Mouse (Mus musculus): Measurements from ENCODE around the gene Atp7a.
"Not testable (repeated sequence)": the region's sequence is repeated elsewhere in the genome, so short reads cannot be mapped to it uniquely, and the experiment has no call there.

Atp7a gene

DNA sequence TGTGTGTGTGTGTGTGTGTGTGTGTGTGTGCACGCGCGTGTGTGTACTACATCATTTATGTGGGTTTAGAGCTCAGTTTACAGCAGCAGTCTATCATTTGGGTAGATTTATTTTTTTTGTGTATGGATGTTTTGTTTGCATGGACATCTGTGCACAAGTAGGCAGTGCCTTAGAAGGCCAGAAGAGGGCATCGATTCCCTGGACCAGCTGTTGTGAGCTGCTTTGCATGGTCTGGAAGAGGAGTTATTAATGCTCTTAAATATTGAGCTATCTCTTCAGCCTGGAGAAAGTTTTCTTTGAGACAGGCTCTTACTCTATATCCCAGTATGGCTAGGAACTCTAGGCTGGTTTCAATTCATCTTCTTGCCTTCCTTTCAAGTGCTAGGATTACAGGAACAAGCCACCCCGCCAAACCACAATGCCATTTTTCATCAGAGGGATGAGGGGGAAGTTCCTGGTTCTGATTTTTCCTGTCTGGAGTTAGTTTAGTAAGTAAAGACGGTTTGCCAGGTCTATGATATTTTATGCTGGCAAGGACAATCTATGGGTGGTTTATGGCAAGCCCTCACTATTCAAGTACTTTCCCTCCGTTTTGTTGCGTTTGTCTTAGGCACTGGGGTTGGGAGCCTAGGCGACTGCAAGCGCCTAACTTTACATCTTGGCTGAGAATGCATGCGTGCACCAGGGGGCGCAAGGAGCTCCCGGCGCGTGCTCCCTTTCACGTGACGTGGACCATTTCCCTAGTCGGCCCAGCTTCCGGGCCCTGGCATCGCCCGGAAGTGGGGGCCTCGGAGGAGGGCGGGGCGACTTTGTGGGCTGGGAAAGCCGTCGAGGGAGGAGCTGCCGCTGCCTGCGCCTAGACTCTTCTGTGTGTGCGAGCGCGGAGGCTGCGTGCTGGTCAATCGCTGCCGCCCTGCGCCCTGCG lies at the start of gene Atp7a:
Gene Atp7a, plus strand, starts transcription at position 859 of the 925 bp plus-strand sequence.
- peak; percentile 87 to 89 for DNase-seq (ENCODE audit: low spot score in 2 of 2)

DNA sequence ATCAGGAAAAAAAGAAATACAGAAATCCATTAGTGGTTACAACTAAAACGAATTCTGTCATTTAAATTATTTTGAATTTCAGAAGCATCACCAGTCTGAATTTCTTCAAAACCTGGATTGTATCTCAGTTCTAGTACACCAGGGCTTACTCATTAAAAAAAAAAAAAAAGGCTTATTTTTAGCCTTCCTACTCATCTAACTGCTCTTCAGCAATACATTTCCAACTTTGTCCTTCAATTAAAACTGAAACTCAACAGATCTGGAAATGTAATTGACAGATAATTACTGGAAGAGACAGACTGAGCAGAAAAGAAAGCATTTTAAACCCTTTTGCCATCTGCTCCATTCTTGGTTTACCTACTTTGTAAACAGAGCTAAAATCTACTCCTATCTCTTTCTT lies 25.5 kb upstream of the Atp7a start:
- no peak for DNase-seq (ENCODE audit: low spot score in 2 of 2)

DNA sequence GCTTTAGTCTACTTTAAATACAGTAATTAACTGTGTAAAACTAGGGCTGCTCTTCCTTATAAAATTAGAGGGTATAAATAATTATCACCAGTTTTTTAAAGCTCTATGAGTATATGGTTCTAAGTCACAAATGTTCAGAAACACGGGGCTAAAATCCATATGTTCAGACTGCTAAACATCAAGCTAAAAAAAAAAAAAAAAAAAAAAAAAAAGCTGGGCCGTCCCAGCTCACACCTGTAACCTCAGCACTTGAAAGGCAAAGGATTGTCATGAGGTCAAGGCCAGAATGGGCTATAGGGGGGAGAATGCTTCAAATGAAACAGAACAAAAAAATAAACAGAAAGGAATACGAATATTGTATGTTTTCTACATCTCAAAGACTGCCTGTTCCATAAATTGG lies 16.3 kb upstream of the Atp7a start:
- no peak for DNase-seq (ENCODE audit: low spot score in 2 of 2)

DNA sequence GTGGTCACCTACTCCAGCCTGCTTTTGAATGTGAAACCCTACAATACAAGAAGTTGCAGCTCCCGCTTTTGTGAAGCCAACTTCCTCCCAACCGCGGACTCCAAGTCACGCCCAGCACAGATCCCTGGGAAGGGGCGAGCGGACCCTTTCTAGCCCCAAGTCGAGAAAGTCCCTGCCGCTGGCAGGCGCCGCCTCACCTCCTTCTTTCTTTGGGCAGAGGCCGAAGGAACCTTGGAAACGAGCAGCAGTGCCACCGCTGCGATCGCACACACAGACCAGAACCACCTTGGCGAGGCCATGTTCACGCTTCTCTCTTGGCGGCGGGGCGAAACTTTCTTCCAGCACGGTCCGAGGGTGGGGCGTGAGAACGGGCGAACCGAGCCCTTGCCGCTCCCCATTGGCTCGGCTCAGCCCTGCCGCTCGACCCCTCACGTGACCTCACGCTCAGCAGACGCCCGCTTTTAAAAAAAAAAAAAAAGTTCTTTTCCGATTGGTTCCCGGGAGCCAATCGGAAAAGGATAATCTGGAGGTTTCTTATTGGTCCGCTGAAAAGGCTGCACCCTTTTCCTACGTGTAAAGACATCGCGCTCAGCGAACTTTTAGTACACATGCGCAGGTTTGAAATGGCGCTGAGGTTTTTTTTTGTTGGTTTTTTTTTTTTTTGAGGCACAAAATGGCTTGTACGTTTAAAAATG lies 15.5 kb upstream of the Atp7a start, which contains the start of gene Magt1:
Gene Magt1, minus strand, starts transcription at position 442 of the 695 bp plus-strand sequence.
- peak; percentile 85 to 88 for DNase-seq (ENCODE audit: low spot score in 2 of 2)

DNA sequence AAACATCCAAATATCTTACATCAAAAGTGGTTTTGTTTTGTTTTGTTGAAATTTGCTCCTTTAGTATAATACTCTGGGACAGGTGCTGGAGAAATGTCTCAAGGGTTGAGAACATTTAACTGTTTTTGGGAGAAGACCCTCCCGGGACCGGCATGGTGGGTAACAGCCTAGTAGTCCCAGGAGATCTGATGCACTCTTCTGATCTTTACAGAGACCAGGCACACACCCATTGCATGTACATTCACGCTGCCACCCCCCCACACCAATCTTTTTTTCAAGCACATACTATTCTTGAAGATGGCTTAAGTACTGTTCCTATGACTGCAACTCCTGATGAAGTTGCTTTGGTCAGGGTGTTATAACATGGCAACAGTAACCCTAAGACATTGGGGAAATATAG lies 14.5 kb upstream of the Atp7a start:
- DNase-seq (ENCODE audit: low spot score in 2 of 2), result no peak

DNA sequence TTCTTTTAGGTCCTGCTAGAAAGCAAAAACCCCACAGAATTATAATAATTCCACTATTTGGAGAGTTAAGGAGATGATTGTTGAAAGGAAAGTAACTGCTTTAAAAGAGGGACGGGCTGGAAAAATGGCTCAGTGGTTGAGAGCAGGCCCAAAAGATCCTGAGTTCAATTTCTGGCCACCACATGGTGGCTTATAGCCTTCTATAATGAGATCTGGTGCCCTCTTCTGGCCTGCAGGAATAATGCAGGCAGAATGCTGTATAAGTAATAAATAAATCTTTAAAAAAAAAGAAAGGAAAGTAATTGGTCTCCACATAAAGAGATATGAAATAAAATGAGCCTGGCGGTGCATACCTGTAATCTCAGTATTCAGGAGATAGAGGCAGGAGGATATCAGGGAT lies 13.9 kb upstream of the Atp7a start:
- DNase-seq (ENCODE audit: low spot score in 2 of 2), result peak; percentile 13 to 22

DNA sequence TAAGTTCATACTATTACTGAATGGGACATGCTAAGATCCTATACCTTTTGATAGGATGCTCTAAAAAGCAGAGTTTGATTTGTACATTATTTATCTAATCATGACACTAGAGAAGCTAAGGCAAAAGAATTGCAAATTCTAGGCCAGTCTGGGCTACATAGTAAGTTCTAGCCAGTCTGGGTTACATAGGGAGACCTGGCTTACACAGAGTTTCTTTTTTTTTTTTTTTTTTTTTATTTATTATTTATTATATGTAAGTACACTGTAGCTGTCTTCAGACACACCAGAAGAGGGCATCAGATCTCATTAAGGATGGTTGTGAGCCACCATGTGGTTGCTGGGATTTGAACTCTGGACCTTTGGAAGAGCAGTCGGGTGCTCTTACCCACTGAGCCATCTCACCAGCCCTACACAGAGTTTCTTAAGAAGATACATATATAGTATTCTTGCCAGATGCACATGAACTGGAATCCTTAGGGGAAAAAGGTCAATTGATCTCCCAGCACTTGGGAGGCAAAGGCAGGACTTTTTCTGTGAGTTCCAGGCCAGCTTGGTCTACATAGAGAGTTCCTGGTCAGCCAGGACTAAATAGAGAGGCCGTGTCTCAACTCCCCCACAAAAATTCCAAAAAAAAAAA lies 12.2 kb upstream of the Atp7a start:
- not testable (repeated sequence) for DNase-seq (ENCODE audit: low spot score in 2 of 2)

DNA sequence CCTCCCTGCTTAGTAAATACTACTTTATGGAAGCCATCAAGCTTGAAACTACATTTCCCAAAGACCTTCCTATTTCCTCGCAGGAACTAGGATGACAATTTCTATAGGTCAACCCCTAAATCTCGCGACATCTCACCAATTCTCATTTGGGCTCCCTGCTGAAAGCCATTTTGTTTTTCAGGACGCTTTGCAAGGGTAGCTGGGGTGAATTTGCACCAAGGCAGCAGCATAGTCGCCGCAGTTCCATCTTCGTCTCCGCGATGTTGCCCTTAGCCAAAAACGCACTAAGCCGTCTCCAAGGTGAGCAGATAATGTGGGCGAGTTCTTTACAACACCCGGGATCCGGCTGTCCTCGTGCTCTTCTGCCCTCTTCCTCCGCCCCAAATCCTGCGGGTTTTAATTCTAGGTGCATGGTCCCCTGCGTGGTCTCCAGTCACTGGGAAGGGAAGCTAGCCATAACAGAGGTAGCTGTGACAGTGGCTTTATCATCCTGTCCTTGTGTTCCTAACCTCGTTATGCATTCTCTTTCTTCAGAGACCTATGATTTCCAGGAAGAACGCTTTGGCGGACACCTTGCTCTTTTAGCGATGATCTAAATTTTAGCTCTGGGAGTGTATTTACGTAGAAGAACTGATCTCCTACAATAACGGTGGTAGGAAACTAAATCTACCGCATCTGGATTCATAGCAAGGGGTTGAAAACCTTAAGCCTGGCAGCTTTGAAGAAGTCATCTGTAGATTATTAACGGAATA lies 11.3 kb upstream of the Atp7a start, which contains the start of gene Cox7b:
Gene Cox7b, plus strand, starts transcription at position 130 of the 752 bp plus-strand sequence.
- DNase-seq (ENCODE audit: low spot score in 2 of 2), result peak; percentile 81 to 84

DNA sequence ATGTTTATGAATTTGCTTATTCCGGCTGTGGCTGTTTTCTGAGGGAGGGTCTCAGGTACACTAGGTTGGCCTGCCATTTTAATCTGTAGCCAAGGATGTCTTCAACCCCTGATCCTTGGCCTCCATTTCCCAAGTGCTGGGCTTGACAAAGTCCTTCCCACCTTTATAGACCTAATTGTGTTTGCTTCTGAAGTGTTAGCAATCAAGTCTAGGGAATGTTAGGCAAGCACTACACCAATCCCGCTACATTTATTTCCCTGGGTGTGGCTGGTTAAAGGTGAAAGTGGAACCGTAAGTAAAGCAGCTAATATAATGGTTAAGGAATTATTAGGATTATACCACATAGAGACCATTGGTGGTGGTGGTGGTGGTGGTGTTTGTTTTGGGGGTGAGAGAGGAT lies 10.0 kb upstream of the Atp7a start:
- no peak for DNase-seq (ENCODE audit: low spot score in 2 of 2)

DNA sequence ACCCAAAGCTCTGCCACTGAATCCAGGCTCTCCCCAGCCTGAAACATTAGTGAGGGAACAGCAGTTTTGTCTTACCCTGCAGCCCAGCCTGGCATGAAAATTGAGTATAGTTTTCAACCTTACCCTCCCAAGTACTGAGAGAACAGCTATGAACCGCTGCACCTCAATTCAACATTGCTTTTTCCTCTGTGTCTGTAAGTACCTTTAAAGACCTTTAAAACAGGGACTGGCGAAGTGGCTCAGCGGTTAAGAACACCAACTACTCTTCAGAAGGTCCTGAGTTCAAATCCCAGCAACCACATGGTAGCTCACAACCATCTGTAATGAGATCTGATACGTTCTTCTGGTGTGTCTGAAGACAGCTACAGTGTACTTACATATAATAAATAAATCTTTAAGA lies 9.6 kb upstream of the Atp7a start:
- no peak for DNase-seq (ENCODE audit: low spot score in 2 of 2)

DNA sequence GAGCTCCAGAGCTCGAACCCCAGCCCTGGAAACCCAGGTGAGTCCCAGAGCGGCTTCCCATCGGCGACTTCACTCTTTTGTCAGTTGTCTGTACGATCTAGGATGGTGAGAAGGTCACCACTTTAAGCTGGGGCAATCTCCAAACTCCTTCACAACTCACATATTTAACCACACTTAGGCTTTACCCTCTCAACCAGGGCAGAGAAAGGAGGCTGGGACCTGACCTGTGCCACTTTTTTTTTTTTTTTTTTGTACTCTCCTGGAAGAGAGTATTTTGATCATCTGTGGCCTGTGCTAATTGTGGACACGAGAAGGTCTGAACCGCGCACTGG lies 233 bp downstream of the Atp7a start:
- DNase-seq (ENCODE audit: low spot score in 2 of 2), result no peak

DNA sequence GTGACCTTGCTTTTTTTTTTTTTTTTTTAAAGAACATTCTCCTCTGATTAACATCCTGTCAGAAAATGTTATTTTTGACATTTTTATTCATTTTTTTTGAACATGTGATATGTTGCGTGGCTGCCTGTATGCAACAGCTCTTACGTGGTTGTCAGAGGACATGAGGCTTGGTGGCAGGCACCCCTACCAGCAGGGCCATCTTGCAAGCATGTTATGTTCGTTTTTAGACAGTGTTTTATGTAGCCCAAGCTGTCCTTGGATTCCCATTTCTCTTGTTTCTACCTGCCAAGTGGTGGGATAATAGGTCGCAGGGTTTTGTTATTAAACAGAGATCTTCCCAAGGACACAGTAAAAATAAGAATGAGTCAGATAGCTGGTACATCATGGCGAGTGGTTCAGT lies 3.1 kb downstream of the Atp7a start:
- no peak for DNase-seq (ENCODE audit: low spot score in 2 of 2)

DNA sequence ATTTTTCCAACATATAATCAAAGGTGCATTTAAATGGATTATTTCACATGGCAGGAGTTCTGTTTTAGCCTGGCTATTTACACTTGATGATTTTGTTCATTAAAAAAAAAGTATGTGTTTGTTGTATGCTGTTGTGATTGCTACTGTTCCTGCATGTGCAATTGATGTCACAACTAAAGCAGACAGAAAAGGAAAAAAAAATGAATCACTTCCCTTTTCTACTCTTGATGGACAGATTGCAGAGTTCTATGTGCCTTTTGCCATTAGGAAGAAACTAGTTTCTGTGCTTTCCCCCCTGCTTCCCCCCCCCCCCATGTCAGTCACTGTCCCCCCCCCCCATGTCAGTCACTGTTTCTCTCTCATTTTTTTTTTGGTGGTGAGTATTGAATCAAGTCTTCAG lies 4.0 kb downstream of the Atp7a start:
- DNase-seq (ENCODE audit: low spot score in 2 of 2), result no peak

DNA sequence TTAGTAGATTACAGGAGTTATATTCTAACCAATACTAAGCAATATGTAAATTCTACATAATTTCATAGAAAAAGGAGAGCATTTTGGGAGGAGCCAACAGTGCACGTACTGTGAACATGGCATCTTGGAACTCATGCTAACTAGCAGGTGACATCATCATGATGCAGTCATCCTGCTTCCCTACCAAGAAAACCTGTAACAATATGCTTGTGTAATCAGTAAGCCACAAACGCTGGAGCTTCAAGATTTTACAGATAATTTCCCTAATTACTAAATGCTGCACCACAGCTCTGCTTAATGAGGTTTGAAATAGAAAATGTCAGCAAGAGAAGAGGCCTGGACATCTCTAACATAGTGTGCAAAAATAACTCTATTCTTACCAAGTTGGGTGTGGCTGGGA lies 8.7 kb downstream of the Atp7a start:
- no peak for DNase-seq (ENCODE audit: low spot score in 2 of 2)

DNA sequence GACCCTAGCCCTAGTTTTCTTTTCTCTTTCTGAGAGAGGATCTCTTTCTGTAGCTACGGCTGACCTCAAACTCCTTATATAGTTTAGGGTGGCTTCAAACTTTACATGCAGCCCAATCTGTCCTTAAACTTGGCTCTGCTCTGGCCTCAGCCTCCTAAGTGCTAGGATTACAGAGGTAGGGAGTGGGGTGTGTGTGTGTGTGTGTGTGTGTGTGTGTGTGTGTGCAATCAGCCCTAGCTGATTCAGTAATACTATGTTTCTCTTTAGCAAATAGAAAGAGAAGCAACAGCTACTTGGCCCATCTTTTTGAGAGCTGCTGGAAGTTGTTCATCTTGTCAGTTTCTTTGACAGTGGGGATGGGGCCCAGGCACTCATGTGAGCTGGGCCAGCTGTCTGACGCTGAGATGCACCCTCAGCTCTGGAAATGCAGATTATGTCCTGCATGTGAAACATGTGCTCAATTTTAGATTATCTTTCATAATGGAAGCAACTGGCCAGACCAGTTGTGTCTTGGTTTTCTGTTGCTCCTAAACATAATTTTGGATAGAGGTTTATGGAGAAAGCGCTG lies 10.2 kb downstream of the Atp7a start:
- DNase-seq (ENCODE audit: low spot score in 2 of 2), result no peak

DNA sequence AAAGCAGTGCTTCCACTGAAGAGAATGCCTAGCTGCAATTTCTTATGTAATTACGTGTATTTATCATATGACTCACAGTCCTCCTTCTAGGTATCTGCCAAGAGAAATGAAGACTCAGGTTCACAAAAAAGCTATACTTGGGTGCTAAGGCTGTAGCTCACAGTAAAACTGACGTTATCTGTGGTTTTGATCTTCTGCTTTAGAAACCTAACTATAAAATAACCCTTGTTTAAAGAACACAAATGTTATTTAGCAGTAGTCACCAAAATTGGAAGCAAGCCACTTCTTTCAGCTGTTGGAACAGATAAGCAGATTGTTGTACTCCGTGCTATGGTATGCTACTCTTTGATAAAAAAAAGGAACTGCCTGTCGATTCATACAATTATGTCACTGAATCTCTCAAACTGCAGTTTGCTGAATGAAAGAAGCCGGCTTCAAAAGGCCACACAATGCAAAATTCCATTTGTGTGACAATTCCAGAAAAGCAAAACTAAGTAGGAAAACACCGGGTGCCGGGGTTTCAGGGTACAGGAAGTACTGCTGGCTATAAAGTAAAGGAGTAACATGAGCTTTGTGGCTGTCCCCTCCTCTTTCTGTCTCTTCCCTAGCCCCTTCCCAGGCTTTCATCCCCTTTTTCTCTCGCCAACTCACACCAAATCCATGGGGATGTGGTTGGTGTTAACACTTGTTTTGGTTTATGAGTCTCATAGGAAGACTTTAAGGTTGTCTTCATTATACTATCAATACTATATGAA lies 17.0 kb downstream of the Atp7a start:
- peak; percentile 26 to 31 for DNase-seq (ENCODE audit: low spot score in 2 of 2)

DNA sequence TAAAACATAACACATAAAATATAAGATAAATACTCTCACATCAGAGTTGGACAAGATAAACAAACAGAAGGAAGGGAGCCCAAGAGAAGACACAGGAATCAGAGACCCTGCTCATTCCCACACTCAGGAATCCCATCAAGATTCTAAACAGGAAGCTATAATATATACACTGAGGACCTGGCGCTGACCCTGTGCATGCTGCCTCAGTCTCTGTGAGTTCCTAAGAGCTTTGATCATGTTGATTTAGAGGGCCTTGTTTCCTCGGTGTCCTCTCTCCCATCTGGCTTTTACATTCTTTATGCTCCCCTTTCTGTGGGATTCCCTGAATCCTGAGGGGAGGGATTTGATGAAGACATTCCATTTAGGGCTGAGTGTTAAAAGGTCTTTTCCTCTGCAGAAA lies 18.4 kb downstream of the Atp7a start:
- DNase-seq (ENCODE audit: low spot score in 2 of 2), result no peak

DNA sequence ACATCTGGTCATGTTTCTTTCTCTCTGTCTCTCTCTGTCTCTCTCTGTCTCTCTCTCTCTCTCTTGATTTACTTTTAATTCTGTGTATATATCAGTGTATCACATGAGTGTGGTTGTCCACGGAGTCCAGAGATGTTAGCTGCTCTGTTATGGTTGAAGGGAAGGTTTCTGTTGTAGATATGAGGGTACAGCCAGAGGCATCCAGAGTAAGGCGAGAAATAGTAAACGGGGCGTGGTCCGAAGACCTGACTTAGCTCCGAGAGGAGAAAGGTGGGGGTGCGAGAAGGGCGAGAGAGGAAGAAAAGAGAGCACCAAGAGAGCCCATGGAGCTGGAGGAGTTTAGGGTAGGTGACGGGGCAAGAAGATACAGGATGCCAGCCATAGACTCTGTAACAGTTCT lies 18.9 kb downstream of the Atp7a start:
- no peak for DNase-seq (ENCODE audit: low spot score in 2 of 2)

DNA sequence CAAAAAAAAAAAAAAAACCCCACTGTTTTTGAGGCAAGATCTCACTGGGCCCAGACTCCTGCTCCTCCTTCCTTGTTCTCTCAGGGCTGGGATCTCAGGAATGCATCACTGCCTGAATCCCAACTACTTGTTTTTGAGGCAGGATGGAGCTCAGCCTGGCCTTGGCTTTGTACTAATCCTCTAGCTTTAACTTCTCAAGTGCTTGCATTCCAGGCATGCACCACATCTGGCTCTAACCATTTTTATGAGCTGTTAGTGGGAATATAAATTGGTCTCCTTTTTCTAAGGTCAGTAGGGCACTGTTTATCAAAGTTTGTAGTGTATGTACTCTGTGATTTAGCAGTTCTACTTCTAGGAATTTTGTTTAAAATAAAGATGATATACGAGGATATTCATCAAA lies 21.1 kb downstream of the Atp7a start:
- DNase-seq (ENCODE audit: low spot score in 2 of 2), result no peak

DNA sequence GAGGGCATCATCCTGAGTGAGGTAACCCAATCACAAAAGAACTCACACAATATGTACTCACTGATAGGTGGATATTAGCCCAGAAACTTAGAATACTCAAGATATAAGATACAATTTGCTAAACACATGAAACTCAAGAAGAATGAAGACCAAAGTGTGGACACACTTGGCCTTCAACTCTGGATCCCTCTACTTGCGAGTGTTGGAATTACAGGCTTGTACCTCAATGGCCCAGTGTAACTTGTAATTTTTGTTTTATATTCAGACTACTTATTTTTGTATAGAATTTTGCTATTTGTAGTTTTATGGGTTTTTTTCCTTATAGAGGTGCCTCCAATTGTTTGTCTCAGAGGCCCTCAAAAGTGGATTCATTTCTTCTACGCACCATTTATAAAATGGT lies 50.8 kb downstream of the Atp7a start:
- not testable (repeated sequence) for DNase-seq (ENCODE audit: low spot score in 2 of 2)

All from heart, adult 9 months (tissue).